Mouse (Mus musculus): ENCODE measurements at regions not wholly inside any gene's neighbourhood (a gene's known extent, or its start where the extent isn't known, plus 50 kb on each side); places are given as distances from the start of the nearest gene placed in this dataset.

DNA sequence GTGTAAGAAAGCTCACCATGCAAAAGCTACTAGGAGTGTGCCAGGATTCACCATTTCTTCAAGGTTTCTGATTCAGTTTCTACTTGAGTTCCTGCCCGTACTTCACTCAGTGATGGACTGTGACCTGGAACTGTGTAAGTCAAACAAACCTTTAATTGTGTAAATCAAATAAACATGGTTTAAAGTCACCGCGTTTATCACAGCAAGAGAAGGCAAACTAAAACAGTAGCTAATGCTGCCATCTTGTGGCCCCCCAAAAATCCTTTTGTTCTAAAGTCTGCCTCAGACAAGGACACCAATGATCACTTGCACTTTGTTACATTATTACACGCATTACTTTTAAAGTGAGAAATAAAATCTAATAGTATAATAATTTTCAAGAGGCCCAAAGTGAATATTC, 63.6 kb upstream of the Dcx start:
- peak; percentile 30 to 41 for DNase-seq (ENCODE audit: low spot score in 2 of 2)

All from left cerebral cortex, adult 18-20 months (tissue).